21 mouse cellular contexts compared by ENCODE assay signal in genomic region chr5:4112570-4113098, GRCm38 (mm10). TPM values are rescaled to one million over a fixed set of nuclear protein-coding genes. Genes with fewer than 3 reads are reported as not detected.
A peak's percentile ranks its signal among the peaks of the same experiment; 100 is the strongest.
DNase-seq lines count a peak whose midpoint lies in the region; ATAC-seq and TF ChIP-seq lines count a peak whose summit lies in the region.
"Had no signal": no experiment of that assay in that cellular context is flagged by ENCODE, and none has a peak within 500 bp of the region (broad histone marks: within the 10 kb centered on the region; RNA-seq: fewer than 3 reads in every experiment).

No protein-coding gene starts in this region.

- H3K9ac ChIP-seq in CH12.LX (ENCODE audit: insufficient read depth, low read depth) = peak overlapping the region; percentile 25; the same call in 1 of the 2 replicates
- no peak overlapping the region for H3K9ac ChIP-seq in heart, adult 2 months (ENCODE audit: low read depth, low read length)

- TF ChIP-seq CTCF in CH12.LX (conservative IDR thresholded peaks at IDR 0.05 in 1 of 2, IDR thresholded peaks at IDR 0.05 in 1 of 2; ENCODE audit: low read depth in 2 of 2, low read length in 2 of 2) = no peak
- no peak for TF ChIP-seq CTCF in heart, adult 2 months (IDR thresholded peaks at IDR 0.05)

- intact Hi-C loops in heart, adult 2 months (cut with DNase I) = no loop called here

- WGBS in heart, adult 2 months = 80% methylated on average over 5 of the region's 5 CpGs

- peak; percentile 89 for DNase-seq in CH12.LX (ENCODE audit: extremely low read depth)
- DNase-seq in splenic B cell, adult 2 months (ENCODE audit: low read depth, low spot score) = peak; percentile 36
- DNase-seq in natural killer cell, adult 2 months (ENCODE audit: low spot score in 2 of 2) = no peak
- DNase-seq in heart, adult 2 months = no peak
- DNase-seq: adrenal gland, adult 2 months; adrenal gland, adult 8-10 months; adrenal gland, postnatal 10 days; adrenal gland, postnatal 14 days; adrenal gland, postnatal 25 days; adrenal gland, postnatal 36 days; B cell, adult 2 months; cerebellum, adult 11 months; cerebellum, adult 11-12 months; cerebellum, adult 18-20 months; cerebellum, adult 2 months had no signal

- dilution Hi-C loops in CH12.LX (cut with MboI; ENCODE audit: extremely low pct_ligation_motif_present, extremely low pct_unique_long_range_greater_than_20kb, low sequenced_read_pairs) = no loop called here

- H3K4me2 ChIP-seq in CH12.LX (ENCODE audit: insufficient read depth, low read depth, poor library complexity, severe bottlenecking) = peak overlapping the region; percentile 69

- peaks cover 12 to 27% of the 10 kb centered on the region in 2 experiments for H3K4me1 ChIP-seq in CH12.LX (ENCODE audit: control insufficient read depth in 1 of 2, insufficient read depth in 2 of 2)
- no peaks in the 10 kb centered on the region for H3K4me1 ChIP-seq in heart, adult 2 months (ENCODE audit: control insufficient read depth, insufficient read depth, low read length)

- peak; percentile 81 for TF ChIP-seq EP300 in CH12.LX (IDR thresholded peaks at IDR 0.05; ENCODE audit: low read length)
- no peak for TF ChIP-seq EP300 in heart, adult 2 months (IDR thresholded peaks at IDR 0.05; ENCODE audit: insufficient read depth, low read depth, low read length)

- no peaks in the 10 kb centered on the region for H3K9me3 ChIP-seq in CH12.LX (replicated peaks; ENCODE audit: low read length)
- H3K9me3 ChIP-seq: G1E had no signal

- peak overlapping the region; percentile 47 for H3K27ac ChIP-seq in CH12.LX (ENCODE audit: insufficient read depth, low read depth)
- H3K27ac ChIP-seq in heart, adult 2 months = no peak overlapping the region

- ATAC-seq in neutrophil, adult 5-6 weeks (ENCODE audit: extremely low read depth, insufficient number of reproducible peaks, low FRiP score, poor library complexity, severe bottlenecking) = peak; percentile 9; the same call in 1 of the 2 replicates
- ATAC-seq in megakaryocyte, adult 5-6 weeks (ENCODE audit: poor library complexity, severe bottlenecking) = no peak
- ATAC-seq: activated CD4-positive, CD25-positive, alpha-beta regulatory T cell, adult 4 months; CD4-positive, CD25-positive, alpha-beta regulatory T cell, adult 4 months; Patski had no signal

- no peaks in the 10 kb centered on the region for H3K36me3 ChIP-seq in CH12.LX (replicated peaks in 1 of 2; ENCODE audit: control insufficient read depth in 1 of 2, insufficient read depth in 1 of 2, low read length in 1 of 2)
- H3K36me3 ChIP-seq in splenic B cell, adult 2 months (ENCODE audit: control insufficient read depth, insufficient read depth, low read length, poor library complexity, severe bottlenecking) = no peaks in the 10 kb centered on the region
- no peaks in the 10 kb centered on the region for H3K36me3 ChIP-seq in heart, adult 2 months (ENCODE audit: control insufficient read depth, insufficient read depth, low read length)
- H3K36me3 ChIP-seq: G1E had no signal

- no peaks in the 10 kb centered on the region for H3K27me3 ChIP-seq in CH12.LX (replicated peaks)
- no peaks in the 10 kb centered on the region; the same call in 1 of the 2 replicates for H3K27me3 ChIP-seq in splenic B cell, adult 2 months (ENCODE audit: control insufficient read depth, insufficient read depth, low read length, poor library complexity, severe bottlenecking)
- no peaks in the 10 kb centered on the region for H3K27me3 ChIP-seq in heart, adult 2 months (ENCODE audit: control insufficient read depth, insufficient read depth, low read length)
- H3K27me3 ChIP-seq: Patski had no signal

- no peak for TF ChIP-seq POLR2A in CH12.LX (IDR thresholded peaks at IDR 0.05; ENCODE audit: low read depth, low read length)
- TF ChIP-seq POLR2A in heart, adult 2 months (IDR thresholded peaks at IDR 0.05; ENCODE audit: insufficient read depth, low read depth, low read length) = no peak

- peak overlapping the region in 1 of 3 experiments; percentile 3 for H3K4me3 ChIP-seq in CH12.LX (replicated peaks in 1 of 3; ENCODE audit: low read depth in 2 of 3, low read length in 2 of 3, poor library complexity in 1 of 3)
- H3K4me3 ChIP-seq in heart, adult 2 months = no peak overlapping the region

- in situ Hi-C loops in CH12.LX (cut with MboI; ENCODE audit: low pct_ligation_motif_present, low pct_unique_long_range_greater_than_20kb, low sequenced_read_pairs) = loop anchor here (10.0 kb wide), 1 partner anchor 52 kb away; no protein-coding TSS in a partner anchor

- H3K79me2 ChIP-seq in CH12.LX (replicated peaks; ENCODE audit: control insufficient read depth, extremely low read depth, insufficient read depth, poor library complexity, severe bottlenecking) = no peaks in the 10 kb centered on the region
- no peaks in the 10 kb centered on the region for H3K79me2 ChIP-seq in heart, adult 2 months (replicated peaks; ENCODE audit: control insufficient read depth, insufficient read depth, low read length)

- TF ChIP-seq RAD21 in CH12.LX (IDR thresholded peaks at IDR 0.05; ENCODE audit: low read depth, low read length) = no peak

TF ChIP-seq in CH12.LX, 34 proteins besides CTCF, POLR2A, EP300 and RAD21:
- peak; percentile 44; the same call in 1 of the 2 replicates for TF ChIP-seq CHD2 (IDR thresholded peaks at IDR 0.05; ENCODE audit: low read length)
- no peak; the same call in 1 of the 2 replicates for TF ChIP-seq JUND (conservative IDR thresholded peaks at IDR 0.05; ENCODE audit: low read depth, low read length)
- no peak for TF ChIP-seq RCOR1 (conservative IDR thresholded peaks at IDR 0.05; ENCODE audit: low read depth, low read length)
- TF ChIP-seq MAZ (IDR thresholded peaks at IDR 0.05; ENCODE audit: low read depth, low read length) = 0 out of 2 replicates have a peak, but pooled peaks have one; percentile 16
- TF ChIP-seq JUN (IDR thresholded peaks at IDR 0.05; ENCODE audit: insufficient read depth, low read depth, low read length) = no peak
- TF ChIP-seq ETS1 (conservative IDR thresholded peaks at IDR 0.05; ENCODE audit: low read depth, low read length) = peak; percentile 61
- 0 out of 2 replicates have a peak, but pooled peaks have one; percentile 32 for TF ChIP-seq CHD1 (IDR thresholded peaks at IDR 0.05; ENCODE audit: low read depth, low read length)
- 0 out of 2 replicates have a peak, but pooled peaks have one; percentile 43 for TF ChIP-seq KAT2A (IDR thresholded peaks at IDR 0.05; ENCODE audit: insufficient replicate concordance, low read length)
- peak; percentile 51; the same call in 1 of the 2 replicates for TF ChIP-seq BHLHE40 (IDR thresholded peaks at IDR 0.05; ENCODE audit: low read depth, low read length)
- TF ChIP-seq TBP (conservative IDR thresholded peaks at IDR 0.05; ENCODE audit: low read depth, low read length) = no peak
- peak; percentile 45 for TF ChIP-seq HCFC1 (IDR thresholded peaks at IDR 0.05; ENCODE audit: low read depth, low read length)
- TF ChIP-seq POLR2AphosphoS2 (IDR thresholded peaks at IDR 0.05; ENCODE audit: low read depth, low read length) = no peak
- 0 out of 2 replicates have a peak, but pooled peaks have one; percentile 42 for TF ChIP-seq ZMIZ1 (IDR thresholded peaks at IDR 0.05; ENCODE audit: low read depth, low read length)
- TF ChIP-seq ZKSCAN1 (IDR thresholded peaks at IDR 0.05; ENCODE audit: borderline replicate concordance, low read depth, low read length) = no peak
- TF ChIP-seq ZNF384 (IDR thresholded peaks at IDR 0.05; ENCODE audit: low read depth, low read length) = no peak
- TF ChIP-seq MYC (IDR thresholded peaks at IDR 0.05; ENCODE audit: low read depth, low read length) = peak; percentile 61; the same call in 1 of the 2 replicates
- TF ChIP-seq NRF1 (IDR thresholded peaks at IDR 0.05; ENCODE audit: low read depth, low read length) = peak; percentile 39; the same call in 1 of the 2 replicates
- TF ChIP-seq TCF12 (IDR thresholded peaks at IDR 0.05; ENCODE audit: low read depth, low read length) = peak; percentile 78
- TF ChIP-seq SIN3A (IDR thresholded peaks at IDR 0.05; ENCODE audit: low read length) = peak; percentile 91
- TF ChIP-seq IRF4 (IDR thresholded peaks at IDR 0.05; ENCODE audit: low read depth, low read length) = peak; percentile 61
- TF ChIP-seq MAX (IDR thresholded peaks at IDR 0.05; ENCODE audit: low read length) = peak; percentile 67
- no peak for TF ChIP-seq USF2 (conservative IDR thresholded peaks at IDR 0.05; ENCODE audit: low read depth, low read length)
- TF ChIP-seq MEF2A (IDR thresholded peaks at IDR 0.05; ENCODE audit: borderline replicate concordance, low read depth, low read length) = peak; percentile 63
- 0 out of 2 replicates have a peak, but pooled peaks have one; percentile 24 for TF ChIP-seq NELFE (IDR thresholded peaks at IDR 0.05; ENCODE audit: low read depth, low read length)
- TF ChIP-seq GABPA (IDR thresholded peaks at IDR 0.05; ENCODE audit: insufficient replicate concordance, low read depth, low read length) = no peak
- TF ChIP-seq SMC3 (IDR thresholded peaks at IDR 0.05; ENCODE audit: low read depth, low read length) = peak; percentile 8; the same call in 1 of the 2 replicates
- TF ChIP-seq MAFK (IDR thresholded peaks at IDR 0.05; ENCODE audit: insufficient replicate concordance, low read length) = peak; percentile 22; the same call in 1 of the 2 replicates
- peak; percentile 95 for TF ChIP-seq MXI1 (IDR thresholded peaks at IDR 0.05; ENCODE audit: low read depth, low read length)
- no peak for TF ChIP-seq USF1 (IDR thresholded peaks at IDR 0.05; ENCODE audit: low read depth, low read length)
- peak; percentile 81 for TF ChIP-seq ELF1 (IDR thresholded peaks at IDR 0.05; ENCODE audit: low read depth, low read length)
- TF ChIP-seq PAX5 (IDR thresholded peaks at IDR 0.05; ENCODE audit: low read length) = no peak
- TF ChIP-seq E2F4 (IDR thresholded peaks at IDR 0.05; ENCODE audit: insufficient replicate concordance, low read depth, low read length) = no peak
- no peak for TF ChIP-seq ZC3H11A (IDR thresholded peaks at IDR 0.05; ENCODE audit: low read depth, low read length)
- no peak for TF ChIP-seq UBTF (IDR thresholded peaks at IDR 0.05; ENCODE audit: low read depth, low read length)

RNA-seq across cellular contexts. Expression of gene Cyp51, which starts 8.1 kb away (rescaled TPM):
- 107 and 116 TPM in 2 replicates for total RNA-seq in CH12.LX (2012; rRNA removed)
- total RNA-seq in CH12.LX (2014; rRNA removed) = 287 and 374 TPM in 2 replicates
- 139 and 148 TPM in 2 replicates for polyA plus RNA-seq in CH12.LX (2012; ENCODE audit: insufficient read length, low read depth)
- 12.3 and 14.3 TPM in 2 replicates for total RNA-seq in neutrophil, adult 5-6 weeks (2017)
- total RNA-seq in heart, adult 2 months (2021) = 1 to 10 TPM; 6.2 to 6.4 TPM
- polyA plus RNA-seq in heart, adult 2 months (2012; rRNA removed) = 4.6 and 5.4 TPM in 2 replicates
- 14.1 and 18.5 TPM in 2 replicates for total RNA-seq in megakaryocyte, adult 5-6 weeks (2015)
- total RNA-seq in megakaryocyte, adult 5-6 weeks (2017) = 17.5 and 20.9 TPM in 2 replicates

Comparison
In these comparisons a context has a peak if more than half of its experiments do, and no peak if none do; other contexts are left out.
1. DNase-seq: peak in CH12.LX (single experiment) and splenic B cell, adult 2 months (single experiment); none in natural killer cell, adult 2 months (0 of 2) and heart, adult 2 months (0 of 2).